Mouse (Mus musculus) liver, embryonic 15.5 days (tissue): Measurements from ENCODE around the gene Ppp2r5b. TPM values are rescaled to one million over a fixed set of nuclear protein-coding genes. Genes with fewer than 3 reads are reported as not detected.

Source experiments
- ATAC-seq: fragments of 200-750 bp; cut with Nextera tagmentation; 2 replicates; pipeline ENCODE4 v1.8.0; 2017; ENCODE audit warnings: moderate number of reproducible peaks, mild to moderate bottlenecking, moderate library complexity; ENCODE audit not compliant: insufficient read depth
- H3K27ac ChIP-seq: fragments of 300-500 bp; sonication (generic); replicated peaks from 2 replicates; pipeline ENCODE4 v1.5.1; 2015; ENCODE audit warnings: mild to moderate bottlenecking, inconsistent platforms
- H3K27me3 ChIP-seq: fragments of 300-500 bp; sonication (generic); 2 replicates; pipeline ENCODE4 v1.6.1; 2015; ENCODE audit warnings: mild to moderate bottlenecking, inconsistent platforms
- H3K36me3 ChIP-seq: fragments of 300-500 bp; sonication (generic); replicated peaks from 2 replicates; pipeline ENCODE4 v1.6.1; 2015; ENCODE audit warnings: moderate library complexity, mild to moderate bottlenecking, inconsistent platforms
- H3K4me1 ChIP-seq: fragments of 300-500 bp; sonication (generic); replicated peaks from 2 replicates; pipeline ENCODE4 v1.6.1; 2015; ENCODE audit warnings: inconsistent platforms
- H3K4me2 ChIP-seq: fragments of 300-500 bp; sonication (generic); 2 replicates; pipeline ENCODE4 v1.6.1; 2015; ENCODE audit warnings: moderate library complexity, mild to moderate bottlenecking, inconsistent platforms
- H3K4me3 ChIP-seq: fragments of 300-500 bp; sonication (generic); replicated peaks from 2 replicates; pipeline ENCODE4 v1.5.1; 2015; ENCODE audit warnings: mild to moderate bottlenecking, inconsistent platforms
- H3K9ac ChIP-seq: fragments of 300-500 bp; sonication (generic); 2 replicates; pipeline ENCODE4 v1.6.1; 2015; ENCODE audit warnings: moderate library complexity, mild to moderate bottlenecking, inconsistent platforms
- H3K9me3 ChIP-seq: fragments of 300-500 bp; sonication (generic); replicated peaks from 2 replicates; pipeline ENCODE4 v1.6.1; 2016; ENCODE audit warnings: inconsistent platforms
- WGBS: fragments of 180-500 bp; shearing (Covaris S2); methylation state at CpG from one replicate; pipeline ENCODE4 v1.1.7; 2015; ENCODE audit warnings: mixed read lengths; ENCODE audit not compliant: insufficient replicate concordance; 5-methylcytosine and 5-hydroxymethylcytosine counted together
- polyA plus RNA-seq: library from polyadenylated mRNA; unstranded; fragments of >200 nt; fragmentation: Nextera tagmentation; extraction: Ambion mirVana; gene quantifications from 2 replicates; pipeline ENCODE4 v1.2.1, GENCODE M21; 2015

The Ppp2r5b gene
- polyA plus RNA-seq, 1 experiment from 2014 or later = 3.3 TPM

DNA sequence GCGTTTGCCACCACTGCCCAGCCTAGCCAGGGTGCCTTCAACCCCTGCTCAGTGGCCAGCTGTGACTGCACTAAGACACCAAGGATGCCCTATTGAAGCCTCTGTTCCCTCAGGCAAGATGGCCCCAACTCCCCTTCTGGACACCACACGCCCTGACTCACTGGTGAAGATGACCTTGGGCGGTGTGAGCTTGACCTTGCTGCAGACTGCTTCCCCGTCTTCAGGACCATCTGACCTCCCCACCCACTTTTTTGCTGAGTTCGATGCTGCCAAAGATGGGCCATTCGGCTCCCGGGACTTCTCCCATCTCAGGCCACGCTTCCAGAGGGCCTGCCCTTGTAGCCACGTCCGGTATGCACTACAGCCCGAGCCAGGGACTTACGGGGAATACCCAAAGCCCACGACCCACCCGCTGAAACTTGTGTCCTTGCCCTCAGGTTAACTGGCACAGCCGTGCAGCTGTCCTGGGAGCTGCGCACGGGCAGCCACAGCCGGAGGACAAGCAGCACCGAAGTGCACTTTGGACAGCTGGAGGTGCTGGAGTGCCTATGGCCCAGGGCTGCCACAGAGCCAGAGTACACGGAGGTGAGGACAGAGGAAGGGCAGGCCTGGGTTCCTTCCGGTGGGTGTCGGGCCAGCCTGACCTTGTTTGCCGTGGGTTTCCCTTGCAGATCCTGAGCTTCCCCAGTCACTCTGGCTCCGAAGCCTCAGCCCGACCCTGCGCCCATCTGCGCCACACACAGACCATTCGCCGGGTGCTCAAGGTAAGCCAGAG is 12.0 kb upstream of the Ppp2r5b start:
- Histone ChIP-seq H3K27me3 (no peaks in the 10 kb centered on the region), H3K27ac (no peak overlapping the region), H3K9ac (no peak overlapping the region), H3K4me2 (no peak overlapping the region), H3K4me3 (no peak overlapping the region), H3K36me3 (peaks cover 77% of the 10 kb centered on the region), H3K9me3 (no peaks in the 10 kb centered on the region), H3K4me1 (peaks cover 14% of the 10 kb centered on the region)
- 85% methylated on average over 29 of the region's 29 CpGs for WGBS
- ATAC-seq = no peak

GRCm38 (mm10) chr19:6245806-6246205 is 10.1 kb upstream of the Ppp2r5b start:
- Histone ChIP-seq H3K36me3 (peaks cover 58% of the 10 kb centered on the region), H3K9me3 (no peaks in the 10 kb centered on the region), H3K9ac (no peak overlapping the region), H3K4me1 (peaks cover 24% of the 10 kb centered on the region), H3K4me3 (no peak overlapping the region), H3K27ac (no peak overlapping the region), H3K4me2 (no peak overlapping the region), H3K27me3 (no peaks in the 10 kb centered on the region)
- 82% methylated on average over 1 of the region's 1 CpGs for WGBS
- ATAC-seq = no peak

- ATAC-seq = no peak
- H3K27me3 ChIP-seq = no peaks in the 10 kb centered on the region
- H3K36me3 ChIP-seq = peaks cover 39% of the 10 kb centered on the region
- H3K9me3 ChIP-seq = no peaks in the 10 kb centered on the region
- H3K4me2 ChIP-seq = peak overlapping the region; percentile 77
- H3K27ac ChIP-seq = peak overlapping the region; percentile 93; the same call in 1 of the 2 replicates
- H3K9ac ChIP-seq = peak overlapping the region; percentile 84
- WGBS = 73% methylated on average over 5 of the region's 5 CpGs
- peaks cover 45% of the 10 kb centered on the region for H3K4me1 ChIP-seq
- H3K4me3 ChIP-seq = no peak overlapping the region
These were observed 7.6 kb upstream of the Ppp2r5b start for GRCm38 (mm10) chr19:6243226-6243625.

DNA sequence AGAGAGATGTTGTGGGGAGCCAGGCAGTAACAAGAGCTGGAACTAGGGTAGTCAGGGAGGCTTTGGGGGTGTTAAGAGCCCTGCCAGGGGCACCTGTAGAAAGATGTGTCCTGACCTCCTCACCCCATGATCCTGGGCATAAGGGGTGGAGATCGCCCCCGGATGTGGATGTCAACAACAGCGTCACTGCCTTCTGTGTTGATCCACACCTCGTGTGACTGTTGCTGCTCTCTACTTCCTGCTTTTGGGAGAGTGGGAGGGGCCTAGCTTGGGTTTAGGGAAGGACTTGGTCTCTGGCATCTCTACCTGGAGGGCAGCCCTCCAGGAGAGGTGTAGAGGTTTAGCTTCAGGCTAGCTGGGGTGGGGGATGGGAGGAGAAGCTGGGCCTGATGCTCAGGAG is 6.6 kb upstream of the Ppp2r5b start:
- Histone ChIP-seq H3K4me3 (peak overlapping the region; percentile 79), H3K9me3 (no peaks in the 10 kb centered on the region), H3K9ac (peak overlapping the region; percentile 84), H3K27me3 (no peaks in the 10 kb centered on the region), H3K4me2 (peak overlapping the region; percentile 77), H3K27ac (peak overlapping the region; percentile 93), H3K4me1 (peaks cover 52% of the 10 kb centered on the region), H3K36me3 (peaks cover 29% of the 10 kb centered on the region)
- ATAC-seq = no peak
- WGBS = 0% methylated on average over 4 of the region's 4 CpGs

GRCm38 (mm10) chr19:6241274-6242107 is 5.8 kb upstream of the Ppp2r5b start, which contains the start of gene Atg2a:
Gene Atg2a (plus strand): TSS chr19:6241668.
- WGBS = under 1% methylated on average over 55 of the region's 55 CpGs
- peaks cover 60% of the 10 kb centered on the region for H3K4me1 ChIP-seq
- H3K9me3 ChIP-seq = no peaks in the 10 kb centered on the region
- H3K4me3 ChIP-seq = peak within 1 kb of the TSS; percentile 79
- no peaks in the 10 kb centered on the region for H3K27me3 ChIP-seq
- H3K36me3 ChIP-seq = peaks cover 22% of the 10 kb centered on the region
- peak within 1 kb of the TSS; percentile 93 for H3K27ac ChIP-seq
- peak within 1 kb of the TSS; percentile 84 for H3K9ac ChIP-seq
- peak within 1 kb of the TSS; percentile 77 for H3K4me2 ChIP-seq
- ATAC-seq = peak; percentile 89

DNA sequence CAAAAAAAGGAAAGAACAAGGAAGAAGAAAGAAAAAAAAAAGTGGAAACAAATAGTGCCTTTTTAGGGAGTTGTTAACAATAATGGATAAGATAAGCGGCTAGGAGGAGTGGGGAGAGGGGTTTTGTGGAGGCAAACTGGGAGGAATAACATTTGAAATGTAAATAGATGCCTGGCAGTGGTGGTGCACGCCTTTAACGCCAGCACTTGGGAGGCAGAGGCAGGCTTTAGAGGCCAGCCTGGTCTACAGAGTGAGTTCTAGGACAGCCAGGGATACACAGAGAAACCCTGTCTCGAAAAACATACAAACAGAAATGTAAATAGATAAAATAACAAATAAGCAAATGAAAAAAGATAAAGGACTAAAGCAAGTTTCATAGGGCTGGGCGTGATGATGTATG is 5.1 kb upstream of the Ppp2r5b start:
- H3K4me1 ChIP-seq = peaks cover 67% of the 10 kb centered on the region
- peak overlapping the region; percentile 40; the same call in 1 of the 2 replicates for H3K9ac ChIP-seq
- WGBS = 31% methylated on average over 5 of the region's 5 CpGs
- peak overlapping the region; percentile 79 for H3K4me3 ChIP-seq
- peak overlapping the region; percentile 93 for H3K27ac ChIP-seq
- H3K4me2 ChIP-seq = peak overlapping the region; percentile 77
- H3K36me3 ChIP-seq = peaks cover 14% of the 10 kb centered on the region
- H3K9me3 ChIP-seq = no peaks in the 10 kb centered on the region
- no peak for ATAC-seq
- no peaks in the 10 kb centered on the region for H3K27me3 ChIP-seq

GRCm38 (mm10) chr19:6240136-6240535 is 4.5 kb upstream of the Ppp2r5b start:
- Histone ChIP-seq H3K9ac (peak overlapping the region; percentile 40; the same call in 1 of the 2 replicates), H3K9me3 (no peaks in the 10 kb centered on the region), H3K4me2 (peak overlapping the region; percentile 77), H3K4me3 (0 out of 2 replicates have a peak overlapping the region, but pooled peaks have one; percentile 6), H3K27me3 (no peaks in the 10 kb centered on the region), H3K4me1 (peaks cover 71% of the 10 kb centered on the region), H3K27ac (peak overlapping the region; percentile 93), H3K36me3 (peaks cover 8% of the 10 kb centered on the region)
- 3% methylated on average over 1 of the region's 1 CpGs for WGBS
- peak; percentile 19 for ATAC-seq

- Histone ChIP-seq H3K36me3 (no peaks in the 10 kb centered on the region), H3K9me3 (no peaks in the 10 kb centered on the region), H3K4me1 (peaks cover 85% of the 10 kb centered on the region), H3K9ac (no peak overlapping the region), H3K27ac (no peak overlapping the region), H3K4me3 (no peak overlapping the region), H3K4me2 (no peak overlapping the region), H3K27me3 (no peaks in the 10 kb centered on the region)
- no peak for ATAC-seq
These were observed 3.1 kb upstream of the Ppp2r5b start for GRCm38 (mm10) chr19:6238740-6239139.

GRCm38 (mm10) chr19:6236842-6237241 is 1.2 kb upstream of the Ppp2r5b start:
- no peak overlapping the region for H3K4me2 ChIP-seq
- WGBS = 67% methylated on average over 7 of the region's 7 CpGs

DNA sequence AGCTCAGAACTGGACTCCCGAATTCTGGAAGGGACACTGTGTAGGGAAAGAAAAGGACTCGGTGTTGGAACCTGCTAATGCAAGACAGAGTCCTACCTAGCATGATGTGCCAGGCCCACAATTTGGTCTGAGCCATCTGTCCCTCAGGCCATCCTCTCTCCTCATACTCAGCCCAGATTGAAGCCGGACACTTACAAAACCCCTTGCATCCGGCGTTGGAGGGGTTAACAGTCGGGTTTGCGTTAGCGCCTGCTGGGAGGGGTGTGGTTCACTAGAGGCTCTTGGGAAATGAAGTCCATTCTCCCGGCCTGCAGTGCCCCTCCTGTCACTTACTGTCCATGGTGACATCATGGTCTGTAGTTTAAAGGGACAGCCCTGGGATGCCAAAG is 375 bp upstream of the Ppp2r5b start:
- H3K4me3 ChIP-seq = peak overlapping the region; percentile 74
- peak overlapping the region; percentile 98 for H3K4me2 ChIP-seq
- H3K27me3 ChIP-seq = no peaks in the 10 kb centered on the region
- H3K4me1 ChIP-seq = peaks cover 65% of the 10 kb centered on the region
- H3K36me3 ChIP-seq = no peaks in the 10 kb centered on the region
- peak; percentile 85 for ATAC-seq
- peak overlapping the region; percentile 97 for H3K27ac ChIP-seq
- H3K9ac ChIP-seq = peak overlapping the region; percentile 81
- 0% methylated on average over 9 of the region's 9 CpGs for WGBS
- H3K9me3 ChIP-seq = no peaks in the 10 kb centered on the region

More at GRCm38 (mm10) chr19:6236842-6237241, 1.2 kb upstream of the Ppp2r5b start:
- Histone ChIP-seq H3K9me3 (no peaks in the 10 kb centered on the region), H3K4me1 (peaks cover 69% of the 10 kb centered on the region), H3K27me3 (no peaks in the 10 kb centered on the region), H3K36me3 (no peaks in the 10 kb centered on the region), H3K27ac (peak overlapping the region; percentile 97; the same call in 1 of the 2 replicates), H3K9ac (no peak overlapping the region), H3K4me3 (no peak overlapping the region)
- no peak for ATAC-seq
